Comparison of ENCODE assay signal across 24 mouse cellular contexts in genomic region chr9:63099344-63099743, GRCm38 (mm10). TPM values are rescaled to one million over a fixed set of nuclear protein-coding genes. Genes with fewer than 3 reads are reported as not detected.
A peak's percentile ranks its signal among the peaks of the same experiment; 100 is the strongest.
DNase-seq lines count a peak whose midpoint lies in the region; ATAC-seq and TF ChIP-seq lines count a peak whose summit lies in the region.
"Had no signal": no experiment of that assay in that cellular context is flagged by ENCODE, and none has a peak within 500 bp of the region (broad histone marks: within the 10 kb centered on the region; RNA-seq: fewer than 3 reads in every experiment).

No protein-coding gene starts in this region.

- no peak overlapping the region for H3K4me3 ChIP-seq in embryonic facial prominence, embryonic 12.5 days
- no peak overlapping the region for H3K4me3 ChIP-seq in embryonic facial prominence, embryonic 10.5 days
- H3K4me3 ChIP-seq in kidney, postnatal 0 days (replicated peaks; ENCODE audit: low read depth, low read length), result no peak overlapping the region
- no peak overlapping the region for H3K4me3 ChIP-seq in kidney, embryonic 14.5 days (ENCODE audit: low read length)
- no peak overlapping the region for H3K4me3 ChIP-seq in midbrain, postnatal 0 days (ENCODE audit: low read depth, low read length)
- no peak overlapping the region for H3K4me3 ChIP-seq in midbrain, embryonic 16.5 days (ENCODE audit: low read depth, low read length)
- H3K4me3 ChIP-seq in midbrain, embryonic 11.5 days (ENCODE audit: low read depth, low read length), result no peak overlapping the region
- H3K4me3 ChIP-seq: heart, embryonic 10.5 days; hindbrain, embryonic 15.5 days; limb, embryonic 10.5 days; lung, embryonic 15.5 days; stomach, embryonic 15.5 days had no signal

- H3K9ac ChIP-seq in embryonic facial prominence, embryonic 12.5 days, result no peak overlapping the region
- no peak overlapping the region for H3K9ac ChIP-seq in kidney, postnatal 0 days (ENCODE audit: low read depth, low read length)
- H3K9ac ChIP-seq in kidney, embryonic 14.5 days (ENCODE audit: low read depth, low read length), result no peak overlapping the region
- H3K9ac ChIP-seq in midbrain, postnatal 0 days (replicated peaks; ENCODE audit: low read length, poor library complexity, severe bottlenecking), result no peak overlapping the region
- H3K9ac ChIP-seq in midbrain, embryonic 16.5 days (ENCODE audit: low read depth, low read length), result no peak overlapping the region
- no peak overlapping the region for H3K9ac ChIP-seq in midbrain, embryonic 11.5 days (ENCODE audit: low read length)
- H3K9ac ChIP-seq: hindbrain, embryonic 15.5 days; lung, embryonic 15.5 days; stomach, embryonic 15.5 days had no signal

- no peak for DNase-seq in embryonic facial prominence, embryonic 10.5 days (ENCODE audit: low spot score)
- no peak for DNase-seq in kidney, postnatal 0 days (ENCODE audit: low spot score)
- DNase-seq in midbrain, postnatal 0 days (ENCODE audit: low spot score), result no peak
- DNase-seq in midbrain, embryonic 11.5 days (ENCODE audit: low spot score, missing footprints), result no peak
- DNase-seq: adrenal gland, postnatal 14 days; cerebellum, adult 9-10 months; heart, postnatal 4 days; kidney, postnatal 10 days; thymus, adult 2 months had no signal

- ATAC-seq in embryonic facial prominence, embryonic 12.5 days (ENCODE audit: insufficient number of reproducible peaks, insufficient read depth, low FRiP score, low TSS enrichment), result no peak
- no peak for ATAC-seq in kidney, postnatal 0 days (replicated peaks; ENCODE audit: low FRiP score, low read depth)
- ATAC-seq in kidney, embryonic 14.5 days (ENCODE audit: low FRiP score, low TSS enrichment), result no peak
- no peak for ATAC-seq in midbrain, postnatal 0 days (ENCODE audit: low FRiP score)
- ATAC-seq in midbrain, embryonic 16.5 days, result no peak
- no peak for ATAC-seq in monocyte, adult 5-6 weeks (replicated peaks; ENCODE audit: insufficient number of reproducible peaks, low FRiP score, low TSS enrichment, poor library complexity, severe bottlenecking)
- ATAC-seq in midbrain, embryonic 11.5 days (ENCODE audit: low FRiP score), result no peak
- ATAC-seq: intestine, embryonic 16.5 days had no signal

- no peaks in the 10 kb centered on the region for H3K9me3 ChIP-seq in embryonic facial prominence, embryonic 12.5 days
- H3K9me3 ChIP-seq in embryonic facial prominence, embryonic 10.5 days, result no peaks in the 10 kb centered on the region
- H3K9me3 ChIP-seq in kidney, postnatal 0 days (replicated peaks; ENCODE audit: low read length), result no peaks in the 10 kb centered on the region
- H3K9me3 ChIP-seq in kidney, embryonic 14.5 days (ENCODE audit: control insufficient read depth, low read length), result no peaks in the 10 kb centered on the region
- H3K9me3 ChIP-seq in midbrain, postnatal 0 days (ENCODE audit: low read length), result no peaks in the 10 kb centered on the region
- 0 out of 2 replicates have a peak, but pooled peaks cover 2% of the 10 kb centered on the region for H3K9me3 ChIP-seq in midbrain, embryonic 16.5 days (replicated peaks; ENCODE audit: control insufficient read depth, low read length, poor library complexity, severe bottlenecking)
- no peaks in the 10 kb centered on the region for H3K9me3 ChIP-seq in midbrain, embryonic 11.5 days (ENCODE audit: control insufficient read depth, low read length)
- H3K9me3 ChIP-seq: heart, embryonic 10.5 days; hindbrain, embryonic 15.5 days; limb, embryonic 10.5 days; lung, embryonic 15.5 days; stomach, embryonic 15.5 days had no signal

- peak; percentile 37 for TF ChIP-seq CTCF in kidney, postnatal 0 days (IDR thresholded peaks at IDR 0.05; ENCODE audit: low read depth)
- peak; percentile 43 for TF ChIP-seq CTCF in midbrain, postnatal 0 days (IDR thresholded peaks at IDR 0.05)

- WGBS in embryonic facial prominence, embryonic 12.5 days, result 87% methylated on average over 4 of the region's 4 CpGs
- WGBS in embryonic facial prominence, embryonic 10.5 days, result 92% methylated on average over 4 of the region's 4 CpGs
- WGBS in kidney, postnatal 0 days, result 93% methylated on average over 4 of the region's 4 CpGs
- WGBS in kidney, embryonic 14.5 days, result 93% methylated on average over 4 of the region's 4 CpGs
- WGBS in midbrain, postnatal 0 days, result 90% methylated on average over 4 of the region's 4 CpGs
- 92% methylated on average over 4 of the region's 4 CpGs for WGBS in midbrain, embryonic 16.5 days
- 85% methylated on average over 4 of the region's 4 CpGs for WGBS in midbrain, embryonic 11.5 days

- no peaks in the 10 kb centered on the region for H3K27me3 ChIP-seq in embryonic facial prominence, embryonic 12.5 days
- H3K27me3 ChIP-seq in embryonic facial prominence, embryonic 10.5 days (replicated peaks; ENCODE audit: low read depth, poor library complexity, severe bottlenecking), result no peaks in the 10 kb centered on the region
- no peaks in the 10 kb centered on the region for H3K27me3 ChIP-seq in kidney, postnatal 0 days (ENCODE audit: insufficient read depth, low read length)
- H3K27me3 ChIP-seq in kidney, embryonic 14.5 days (ENCODE audit: control insufficient read depth, insufficient read depth, low read length), result no peaks in the 10 kb centered on the region
- H3K27me3 ChIP-seq in midbrain, postnatal 0 days (ENCODE audit: insufficient read depth, low read length), result no peaks in the 10 kb centered on the region
- no peaks in the 10 kb centered on the region for H3K27me3 ChIP-seq in midbrain, embryonic 16.5 days (ENCODE audit: control insufficient read depth, insufficient read depth, low read depth, low read length)
- H3K27me3 ChIP-seq in midbrain, embryonic 11.5 days (ENCODE audit: control insufficient read depth, insufficient read depth, low read length), result no peaks in the 10 kb centered on the region
- H3K27me3 ChIP-seq: hindbrain, embryonic 15.5 days; lung, embryonic 15.5 days; stomach, embryonic 15.5 days had no signal

- H3K4me1 ChIP-seq in embryonic facial prominence, embryonic 12.5 days, result peaks cover 15% of the 10 kb centered on the region; the same call in 1 of the 2 replicates
- peaks cover 15% of the 10 kb centered on the region for H3K4me1 ChIP-seq in embryonic facial prominence, embryonic 10.5 days
- 0 out of 2 replicates have a peak, but pooled peaks cover 3% of the 10 kb centered on the region for H3K4me1 ChIP-seq in kidney, postnatal 0 days (replicated peaks; ENCODE audit: insufficient read depth, low read length)
- H3K4me1 ChIP-seq in kidney, embryonic 14.5 days (ENCODE audit: control insufficient read depth, insufficient read depth, low read length), result no peaks in the 10 kb centered on the region
- no peaks in the 10 kb centered on the region for H3K4me1 ChIP-seq in midbrain, postnatal 0 days (ENCODE audit: insufficient read depth, low read length)
- H3K4me1 ChIP-seq in midbrain, embryonic 16.5 days (ENCODE audit: control insufficient read depth, insufficient read depth, low read length), result no peaks in the 10 kb centered on the region
- H3K4me1 ChIP-seq in midbrain, embryonic 11.5 days (ENCODE audit: control insufficient read depth, insufficient read depth, low read length), result peaks cover 10% of the 10 kb centered on the region
- H3K4me1 ChIP-seq: hindbrain, embryonic 15.5 days had no signal

- H3K27ac ChIP-seq in embryonic facial prominence, embryonic 12.5 days, result 0 out of 2 replicates have a peak overlapping the region, but pooled peaks have one; percentile 23
- no peak overlapping the region for H3K27ac ChIP-seq in embryonic facial prominence, embryonic 10.5 days (replicated peaks)
- H3K27ac ChIP-seq in kidney, postnatal 0 days, result no peak overlapping the region
- no peak overlapping the region for H3K27ac ChIP-seq in kidney, embryonic 14.5 days (ENCODE audit: low read depth, low read length)
- H3K27ac ChIP-seq in midbrain, postnatal 0 days (ENCODE audit: low read depth, low read length), result no peak overlapping the region
- H3K27ac ChIP-seq in midbrain, embryonic 16.5 days (ENCODE audit: low read length), result no peak overlapping the region
- no peak overlapping the region for H3K27ac ChIP-seq in midbrain, embryonic 11.5 days (ENCODE audit: low read depth, low read length)
- H3K27ac ChIP-seq: heart, embryonic 10.5 days; hindbrain, embryonic 15.5 days; limb, embryonic 10.5 days; macrophage; stomach, embryonic 15.5 days had no signal

- H3K4me2 ChIP-seq in embryonic facial prominence, embryonic 12.5 days (replicated peaks), result no peak overlapping the region
- H3K4me2 ChIP-seq in kidney, postnatal 0 days (ENCODE audit: low read length), result no peak overlapping the region
- no peak overlapping the region for H3K4me2 ChIP-seq in kidney, embryonic 14.5 days (replicated peaks; ENCODE audit: low read depth, low read length)
- H3K4me2 ChIP-seq in midbrain, postnatal 0 days (ENCODE audit: low read depth, low read length, poor library complexity, severe bottlenecking), result no peak overlapping the region
- H3K4me2 ChIP-seq in midbrain, embryonic 16.5 days (ENCODE audit: low read length), result no peak overlapping the region
- H3K4me2 ChIP-seq in midbrain, embryonic 11.5 days, result no peak overlapping the region
- H3K4me2 ChIP-seq: hindbrain, embryonic 15.5 days; liver, embryonic 11.5 days; lung, embryonic 15.5 days; stomach, embryonic 15.5 days had no signal

- H3K36me3 ChIP-seq in embryonic facial prominence, embryonic 12.5 days, result no peaks in the 10 kb centered on the region
- no peaks in the 10 kb centered on the region for H3K36me3 ChIP-seq in embryonic facial prominence, embryonic 10.5 days (replicated peaks)
- no peaks in the 10 kb centered on the region for H3K36me3 ChIP-seq in kidney, postnatal 0 days (ENCODE audit: insufficient read depth, low read length)
- no peaks in the 10 kb centered on the region for H3K36me3 ChIP-seq in kidney, embryonic 14.5 days (ENCODE audit: control insufficient read depth, insufficient read depth, low read length)
- H3K36me3 ChIP-seq in midbrain, postnatal 0 days (ENCODE audit: insufficient read depth, low read length), result no peaks in the 10 kb centered on the region
- no peaks in the 10 kb centered on the region for H3K36me3 ChIP-seq in midbrain, embryonic 16.5 days (ENCODE audit: control insufficient read depth, insufficient read depth, low read length)
- no peaks in the 10 kb centered on the region for H3K36me3 ChIP-seq in midbrain, embryonic 11.5 days (ENCODE audit: control insufficient read depth, insufficient read depth, low read length)
- H3K36me3 ChIP-seq: G1E; heart, embryonic 10.5 days; hindbrain, embryonic 15.5 days; limb, embryonic 10.5 days; lung, embryonic 15.5 days; stomach, embryonic 15.5 days had no signal

RNA-seq across cellular contexts. Expression of gene Skor1, which starts 49.4 kb away (rescaled TPM):
- 0.24 and 0.35 TPM in 2 replicates for polyA plus RNA-seq in embryonic facial prominence, embryonic 12.5 days (2016; fragmentation: Nextera tagmentation; extraction: Ambion mirVana)
- polyA plus RNA-seq in embryonic facial prominence, embryonic 10.5 days (2016; fragmentation: Nextera tagmentation; extraction: Ambion mirVana), result 0.06 and 0.10 TPM in 2 replicates
- polyA plus RNA-seq in kidney, postnatal 0 days (2015; fragmentation: Nextera tagmentation; extraction: Ambion mirVana), result not detected in 2 replicates
- not detected in 2 replicates for polyA plus RNA-seq in kidney, embryonic 14.5 days (2014; fragmentation: Nextera tagmentation; extraction: Ambion mirVana)
- 1.2 and 5.5 TPM in 2 replicates for total RNA-seq in midbrain, postnatal 0 days (2014; rRNA removed)
- polyA plus RNA-seq in midbrain, postnatal 0 days (2015; fragmentation: Nextera tagmentation; extraction: Ambion mirVana), result 0.07 and 0.26 TPM in 2 replicates
- polyA plus RNA-seq in midbrain, embryonic 16.5 days (2015; fragmentation: Nextera tagmentation; extraction: Ambion mirVana), result 0.54 and 0.75 TPM in 2 replicates
- total RNA-seq in monocyte, adult 5-6 weeks (2017), result not detected in 3 replicates
- polyA plus RNA-seq in midbrain, embryonic 11.5 days (2014; fragmentation: Nextera tagmentation; extraction: Ambion mirVana), result 0.05 and 0.10 TPM in 2 replicates
- total RNA-seq: adrenal gland, postnatal 14 days; neutrophil, adult 5-6 weeks had no signal
- polyA plus RNA-seq: G1E; heart, embryonic 16.5 days; intestine, embryonic 16.5 days; liver, embryonic 11.5 days; lung, embryonic 15.5 days; stomach, embryonic 15.5 days had no signal
